Mouse (Mus musculus): ENCODE data around the gene Gm42878. TPM values are rescaled to one million over a fixed set of nuclear protein-coding genes. Genes with fewer than 3 reads are reported as not detected.

The Gm42878 gene
- polyA plus RNA-seq, 1 experiment from 2014 or later, result not detected

DNA sequence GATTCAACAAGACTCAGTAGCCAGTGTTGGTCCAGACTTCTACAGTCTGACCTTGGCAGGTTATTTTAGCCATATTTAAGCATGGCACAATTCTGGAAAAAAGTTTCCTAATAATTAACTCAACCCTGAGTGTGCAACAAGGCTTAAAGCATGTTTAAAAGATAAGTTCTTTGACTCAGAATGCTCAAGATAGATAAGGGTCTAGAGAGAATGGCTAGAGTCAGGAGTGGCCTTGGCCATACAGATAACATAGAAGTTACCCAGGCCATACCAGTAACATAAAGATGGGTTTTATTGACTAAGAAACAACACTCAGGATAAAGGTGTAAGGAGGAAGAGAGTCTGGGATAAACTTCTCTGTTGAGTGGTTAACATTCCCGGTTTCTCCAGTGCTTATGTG is 69.2 kb downstream of the Gm42878 start:
- 50% methylated on average over 1 of the region's 1 CpGs for WGBS
- no peak overlapping the region for H3K27ac ChIP-seq (ENCODE audit: low read length)
- no peak overlapping the region for H3K4me2 ChIP-seq (ENCODE audit: low read depth, low read length)
- no peaks in the 10 kb centered on the region for H3K27me3 ChIP-seq (ENCODE audit: control insufficient read depth, insufficient read depth, low read depth, low read length)
- H3K9ac ChIP-seq (ENCODE audit: low read length), result no peak overlapping the region
- H3K36me3 ChIP-seq (ENCODE audit: control insufficient read depth, insufficient read depth, low read length), result no peaks in the 10 kb centered on the region
- no peaks in the 10 kb centered on the region for H3K9me3 ChIP-seq (ENCODE audit: control insufficient read depth, low read length)
- ATAC-seq (ENCODE audit: low read depth), result no peak
- no peaks in the 10 kb centered on the region for H3K4me1 ChIP-seq (replicated peaks; ENCODE audit: control insufficient read depth, insufficient read depth, low read length)
- no peak overlapping the region for H3K4me3 ChIP-seq (ENCODE audit: low read length)

DNA sequence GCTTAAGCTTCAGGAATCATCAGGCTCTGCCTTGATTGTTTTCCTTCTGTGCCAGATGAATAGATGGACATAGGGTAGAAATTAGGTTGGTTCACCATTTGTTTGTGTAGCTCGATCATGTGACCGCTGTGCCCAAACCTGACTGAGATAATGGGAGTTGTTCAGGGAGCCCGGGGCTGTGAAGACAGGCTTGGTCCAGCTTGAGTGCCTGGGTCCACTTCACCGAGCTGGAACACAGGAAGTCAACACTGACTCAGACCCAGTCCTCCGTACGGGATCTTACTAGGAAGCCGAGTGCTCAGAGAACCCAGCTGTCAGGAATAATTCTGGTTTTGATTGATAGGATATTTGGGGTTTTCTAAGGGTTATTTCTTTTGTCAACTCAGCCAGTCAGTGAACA is 70.7 kb downstream of the Gm42878 start:
- Histone ChIP-seq H3K27ac (ENCODE audit: low read length) (no peak overlapping the region), H3K4me2 (ENCODE audit: low read depth, low read length) (no peak overlapping the region), H3K36me3 (ENCODE audit: control insufficient read depth, insufficient read depth, low read length) (no peaks in the 10 kb centered on the region), H3K9me3 (ENCODE audit: control insufficient read depth, low read length) (no peaks in the 10 kb centered on the region), H3K27me3 (ENCODE audit: control insufficient read depth, insufficient read depth, low read depth, low read length) (no peaks in the 10 kb centered on the region), H3K4me1 (replicated peaks; ENCODE audit: control insufficient read depth, insufficient read depth, low read length) (peaks cover 5% of the 10 kb centered on the region; the same call in 1 of the 2 replicates), H3K9ac (ENCODE audit: low read length) (no peak overlapping the region), H3K4me3 (ENCODE audit: low read length) (no peak overlapping the region)
- 35% methylated on average over 7 of the region's 7 CpGs for WGBS
- ATAC-seq (ENCODE audit: low read depth), result no peak

DNA sequence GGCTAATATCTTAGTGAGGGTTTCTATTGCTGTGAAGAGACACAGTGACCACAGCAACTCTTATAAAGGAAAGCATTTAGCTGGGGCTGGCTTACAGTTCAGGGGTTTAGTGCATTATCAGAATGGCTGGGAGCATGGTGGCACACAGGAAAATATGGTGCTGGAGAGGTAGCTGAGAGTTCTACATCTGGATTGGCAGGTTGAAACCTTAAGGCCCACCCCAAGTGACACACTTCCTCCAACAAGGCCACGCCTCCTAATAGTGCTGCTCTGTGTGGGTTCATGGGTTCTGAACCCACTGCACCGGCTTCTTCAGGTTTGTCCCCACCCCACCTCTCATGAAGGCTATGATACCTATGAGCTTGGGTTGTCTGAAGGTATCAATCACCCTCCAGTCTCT is 72.9 kb downstream of the Gm42878 start:
- Histone ChIP-seq H3K4me2 (ENCODE audit: low read depth, low read length) (no peak overlapping the region), H3K9me3 (ENCODE audit: control insufficient read depth, low read length) (no peaks in the 10 kb centered on the region), H3K4me1 (replicated peaks; ENCODE audit: control insufficient read depth, insufficient read depth, low read length) (peaks cover 10% of the 10 kb centered on the region; the same call in 1 of the 2 replicates), H3K4me3 (ENCODE audit: low read length) (no peak overlapping the region), H3K9ac (ENCODE audit: low read length) (no peak overlapping the region), H3K27ac (ENCODE audit: low read length) (no peak overlapping the region), H3K36me3 (ENCODE audit: control insufficient read depth, insufficient read depth, low read length) (no peaks in the 10 kb centered on the region), H3K27me3 (ENCODE audit: control insufficient read depth, insufficient read depth, low read depth, low read length) (no peaks in the 10 kb centered on the region)
- no peak for ATAC-seq (ENCODE audit: low read depth)
- WGBS, result 84% methylated on average over 2 of the region's 2 CpGs

DNA sequence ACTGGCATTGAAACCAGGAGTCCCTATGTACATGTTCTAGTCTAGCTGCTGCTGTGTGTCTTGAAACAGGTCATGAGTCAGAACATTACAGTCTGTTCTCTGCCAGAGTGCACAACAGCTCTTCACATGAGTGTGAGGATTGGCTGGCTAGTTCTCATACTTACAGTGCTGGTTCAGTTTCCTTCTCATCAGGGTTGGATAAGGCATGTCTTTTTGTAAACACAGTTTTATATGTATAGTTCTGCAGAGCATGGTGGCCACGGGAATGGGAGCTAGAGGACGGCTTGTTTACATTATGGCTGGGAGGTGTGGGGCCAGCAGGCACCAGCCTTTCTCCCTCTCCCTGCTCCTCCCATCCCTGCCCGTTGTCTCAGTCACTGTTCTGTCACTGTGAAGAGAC is 75.7 kb downstream of the Gm42878 start:
- H3K9me3 ChIP-seq (ENCODE audit: control insufficient read depth, low read length), result no peaks in the 10 kb centered on the region
- no peak overlapping the region for H3K9ac ChIP-seq (ENCODE audit: low read length)
- H3K4me3 ChIP-seq (ENCODE audit: low read length), result no peak overlapping the region
- peaks cover 10% of the 10 kb centered on the region; the same call in 1 of the 2 replicates for H3K4me1 ChIP-seq (replicated peaks; ENCODE audit: control insufficient read depth, insufficient read depth, low read length)
- peak overlapping the region; percentile 54 for H3K27ac ChIP-seq (ENCODE audit: low read length)
- no peaks in the 10 kb centered on the region for H3K27me3 ChIP-seq (ENCODE audit: control insufficient read depth, insufficient read depth, low read depth, low read length)
- WGBS, result 3% methylated on average over 3 of the region's 3 CpGs
- peak; percentile 88 for ATAC-seq (ENCODE audit: low read depth)
- H3K36me3 ChIP-seq (ENCODE audit: control insufficient read depth, insufficient read depth, low read length), result no peaks in the 10 kb centered on the region
- no peak overlapping the region for H3K4me2 ChIP-seq (ENCODE audit: low read depth, low read length)

Other genes with a start within 250 kb of the Gm42878 start
- 85.9 and 90.7 TPM in 2 replicates for gene Trafd1, start 159.8 kb downstream of the Gm42878 start, polyA plus RNA-seq (2015; fragmentation: Nextera tagmentation; extraction: Ambion mirVana)
- gene Naa25, start 147.5 kb downstream of the Gm42878 start, polyA plus RNA-seq (2015; fragmentation: Nextera tagmentation; extraction: Ambion mirVana), result 35.1 and 35.9 TPM in 2 replicates
- 3.0 and 4.5 TPM in 2 replicates for gene Tmem116, start 93.6 kb downstream of the Gm42878 start, polyA plus RNA-seq (2015; fragmentation: Nextera tagmentation; extraction: Ambion mirVana)
- 147 and 149 TPM in 2 replicates for gene Erp29, start 93.0 kb downstream of the Gm42878 start, polyA plus RNA-seq (2015; fragmentation: Nextera tagmentation; extraction: Ambion mirVana)
- 0.11 and 0.14 TPM in 2 replicates for gene Adam1b, start 42.0 kb downstream of the Gm42878 start, polyA plus RNA-seq (2015; fragmentation: Nextera tagmentation; extraction: Ambion mirVana)
- gene Adam1a, start within 50 bp of the Gm42878 start, polyA plus RNA-seq (2015; fragmentation: Nextera tagmentation; extraction: Ambion mirVana), result 1.1 TPM in 2 replicates
- 45.3 and 46.4 TPM in 2 replicates for gene Mapkapk5, start 423 bp upstream of the Gm42878 start, polyA plus RNA-seq (2015; fragmentation: Nextera tagmentation; extraction: Ambion mirVana)
- 388 and 419 TPM in 2 replicates for gene Aldh2, start 48.3 kb upstream of the Gm42878 start, polyA plus RNA-seq (2015; fragmentation: Nextera tagmentation; extraction: Ambion mirVana)
- 2.7 and 3.4 TPM in 2 replicates for gene Acad12, start 73.5 kb upstream of the Gm42878 start, polyA plus RNA-seq (2015; fragmentation: Nextera tagmentation; extraction: Ambion mirVana)
- gene Acad10, start 115.0 kb upstream of the Gm42878 start, polyA plus RNA-seq (2015; fragmentation: Nextera tagmentation; extraction: Ambion mirVana), result 3.1 and 3.6 TPM in 2 replicates
- gene Brap, start 115.1 kb upstream of the Gm42878 start, polyA plus RNA-seq (2015; fragmentation: Nextera tagmentation; extraction: Ambion mirVana), result 32.4 and 36.5 TPM in 2 replicates
- 30.0 and 31.8 TPM in 2 replicates for gene Atxn2, start 165.9 kb upstream of the Gm42878 start, polyA plus RNA-seq (2015; fragmentation: Nextera tagmentation; extraction: Ambion mirVana)